Mouse (Mus musculus): ENCODE results near the gene Hook2.

- TF ChIP-seq CTCF (IDR thresholded peaks at IDR 0.05; ENCODE audit: low read depth) (no peak), EP300 (IDR thresholded peaks at IDR 0.05; ENCODE audit: low read depth) (no peak)
Observed at GRCm38 (mm10) chr8:85029271-85029670, 38.9 kb downstream of the Hook2 start.
